Mouse (Mus musculus) erythroid progenitor cell, adult 5-6 weeks (primary cell): ENCODE data around the gene Vim. TPM values are rescaled to one million over a fixed set of nuclear protein-coding genes. Genes with fewer than 3 reads are reported as not detected.

ENCODE experiments used
- ATAC-seq: replicated peaks from 2 replicates; pipeline ENCODE4 v1.8.0; 2016; ENCODE audit warnings: moderate number of reproducible peaks, mild to moderate bottlenecking, moderate TSS enrichment, inconsistent platforms; ENCODE audit not compliant: poor library complexity, low FRiP score, severe bottlenecking
- total RNA-seq, 2 experiments: library from RNA; stranded (forward) in 1 of 2; stranded (reverse) in 1 of 2; fragments of 150-400 nt in 1 of 2; fragments of 186-747, 209-891 nt in 1 of 2; gene quantifications; 2 replicates each; pipeline versions ENCODE4 v1.2.3 to v1.2.4; 2015 to 2017; ENCODE audit warnings: low replicate concordance in 2 of 2

Vim gene
- total RNA-seq (2015; ENCODE audit: low replicate concordance) (175 and 244 TPM in 2 replicates), total RNA-seq (2017; ENCODE audit: low replicate concordance) (125 and 130 TPM in 2 replicates)

- ATAC-seq = no peak
These were observed at the start of gene Vim for GRCm38 (mm10) chr2:13573408-13574065. Vim (plus strand) TSS chr2:13573927.

DNA sequence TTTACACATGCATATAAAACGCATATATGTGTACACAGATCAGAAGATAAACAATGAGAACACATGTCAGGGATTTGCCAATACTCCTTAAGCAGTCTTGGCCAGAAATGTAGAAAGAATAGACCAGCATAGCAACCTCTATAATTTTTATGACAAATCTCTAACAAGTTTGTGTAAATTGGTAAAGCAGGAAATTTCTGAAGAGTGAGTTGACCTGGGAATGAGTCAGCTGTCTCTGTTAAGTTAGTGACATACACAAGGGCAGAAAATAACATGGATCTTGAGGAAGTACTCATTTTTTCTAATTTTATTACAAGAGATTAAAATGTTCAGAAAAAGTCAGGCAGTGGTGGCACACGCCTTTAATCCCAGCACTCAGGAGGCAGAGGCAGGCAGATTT, 47.5 kb upstream of the Vim start:
- no peak for ATAC-seq

DNA sequence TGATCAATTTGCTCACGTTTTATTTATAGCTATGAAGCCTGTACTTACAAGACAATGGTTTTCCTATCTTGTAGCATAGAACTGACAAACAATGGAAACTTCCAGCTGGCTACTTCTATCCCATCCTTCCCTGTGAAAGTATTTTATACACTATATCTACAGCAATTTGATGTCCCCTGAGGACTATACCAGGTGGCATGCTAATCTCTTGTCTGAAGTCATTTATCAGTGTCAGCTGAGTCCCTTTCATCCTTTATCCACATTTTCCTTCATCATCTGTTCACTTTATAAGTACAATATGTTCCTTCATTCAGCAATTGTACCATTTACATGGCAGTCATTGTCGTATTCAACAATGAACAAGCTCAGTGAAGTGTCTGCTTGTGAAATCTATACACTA, 46.6 kb upstream of the Vim start:
- ATAC-seq = no peak

- ATAC-seq = no peak
These were observed 46.2 kb upstream of the Vim start for GRCm38 (mm10) chr2:13527531-13527930.

GRCm38 (mm10) chr2:13529253-13529933, 44.3 kb upstream of the Vim start:
- no peak for ATAC-seq

DNA sequence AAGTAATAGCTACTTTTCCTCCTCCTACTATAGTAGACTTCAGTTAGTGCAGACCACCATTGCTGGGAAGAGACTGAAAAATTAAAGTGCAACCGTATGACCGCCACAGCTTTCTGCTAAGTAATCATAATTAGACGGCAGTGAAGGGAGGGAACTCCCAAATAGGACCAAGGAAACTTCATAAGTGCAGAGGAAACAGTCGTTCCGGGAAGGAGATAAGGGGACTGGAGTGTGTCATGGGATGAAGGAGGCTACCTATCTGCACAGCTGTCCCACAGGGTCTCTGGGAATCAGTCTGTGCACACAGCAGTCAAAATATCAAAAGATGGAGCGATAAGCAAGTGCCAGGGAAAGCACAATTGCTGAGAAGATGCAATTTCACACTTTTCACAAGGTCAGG, 43.1 kb upstream of the Vim start:
- no peak for ATAC-seq

DNA sequence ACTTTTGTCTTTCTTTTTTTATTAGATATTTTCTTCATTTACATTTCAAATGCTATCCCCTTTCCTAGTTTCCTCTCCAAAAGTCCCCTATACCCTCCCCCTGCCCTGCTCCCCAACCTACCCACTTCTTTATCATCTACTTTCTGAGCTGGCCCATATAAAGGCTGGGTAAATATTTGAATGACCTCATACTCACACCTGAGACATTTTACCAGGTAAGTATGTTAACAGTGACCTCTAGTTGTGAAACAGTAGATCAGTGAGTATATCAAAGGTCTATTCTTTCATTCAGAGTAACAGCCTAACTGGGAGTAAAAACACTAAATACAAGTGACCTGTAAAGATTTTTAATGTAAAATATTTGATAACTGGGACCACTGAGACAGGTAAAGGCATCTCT, 37.0 kb upstream of the Vim start:
- no peak for ATAC-seq

DNA sequence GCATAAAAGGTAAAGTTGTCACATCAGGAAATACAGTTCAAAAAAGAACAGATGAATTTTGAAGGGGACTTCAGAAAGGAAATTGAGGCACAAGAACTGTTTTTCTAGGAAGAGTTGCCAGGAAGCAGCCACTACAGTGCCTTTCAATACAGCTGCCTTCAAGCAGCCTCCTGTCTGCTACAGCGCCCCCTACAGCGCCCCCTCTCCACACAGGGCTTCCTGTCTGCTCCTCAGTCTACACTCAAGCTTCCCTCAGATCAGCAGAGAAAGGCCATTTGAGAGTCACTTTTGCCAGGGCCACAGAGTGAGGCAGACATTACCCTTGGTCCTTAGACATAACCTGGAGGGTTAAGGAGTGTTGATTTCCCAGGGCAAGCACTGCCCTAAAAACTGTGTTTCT, 36.0 kb upstream of the Vim start:
- ATAC-seq = peak; percentile 60

DNA sequence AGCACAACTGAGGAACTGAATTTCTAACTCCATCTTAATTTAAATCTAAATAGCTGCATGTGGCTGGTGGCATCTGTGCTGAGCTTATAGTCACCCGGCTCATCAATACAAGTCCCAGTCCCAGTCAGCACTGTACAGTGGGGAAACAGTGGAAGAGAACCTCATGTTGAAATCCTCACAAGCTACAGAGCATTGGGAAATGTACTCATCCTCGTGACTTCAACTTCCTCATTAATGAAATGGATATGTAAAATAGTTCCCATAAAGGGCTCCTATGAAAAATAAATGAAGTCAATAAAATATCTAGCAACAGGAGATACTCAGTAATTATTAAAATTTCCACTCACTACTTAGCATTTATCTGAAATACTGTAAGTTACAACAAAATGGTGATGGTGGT, 35.5 kb upstream of the Vim start:
- ATAC-seq = no peak

DNA sequence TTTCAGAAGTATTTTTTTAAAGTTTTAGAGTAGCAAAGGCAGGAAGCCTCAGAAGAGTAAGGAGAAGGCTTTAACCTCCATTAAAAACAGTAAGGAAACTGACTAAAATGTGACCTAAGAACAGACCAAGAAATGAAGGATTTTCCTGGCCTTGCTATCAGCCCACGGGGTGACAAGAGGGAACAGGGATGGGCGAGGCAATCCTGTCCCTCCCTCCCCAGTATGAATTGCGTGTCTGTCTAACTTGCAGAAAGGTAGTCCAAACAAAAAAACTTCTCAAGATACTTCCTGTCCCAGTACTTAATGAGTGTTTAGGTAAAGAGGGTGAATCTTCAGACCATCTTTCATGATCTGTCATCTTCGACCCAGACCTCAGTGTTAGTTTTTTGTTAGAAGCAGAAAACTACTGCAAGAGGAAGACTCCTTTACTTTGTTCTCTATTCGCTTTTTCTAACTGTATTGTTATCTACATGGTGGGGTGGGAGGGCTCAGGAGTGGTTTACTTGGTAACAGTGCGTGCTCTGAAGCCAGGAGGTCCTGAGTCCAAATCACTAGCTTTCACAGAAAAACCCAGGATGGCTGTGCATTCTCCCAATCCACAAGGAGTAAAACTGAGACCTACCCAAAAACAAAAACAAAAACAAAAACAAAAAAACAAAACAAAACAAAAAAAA, 34.9 kb upstream of the Vim start:
- 0 out of 2 replicates have a peak, but pooled peaks have one; percentile 54 for ATAC-seq

DNA sequence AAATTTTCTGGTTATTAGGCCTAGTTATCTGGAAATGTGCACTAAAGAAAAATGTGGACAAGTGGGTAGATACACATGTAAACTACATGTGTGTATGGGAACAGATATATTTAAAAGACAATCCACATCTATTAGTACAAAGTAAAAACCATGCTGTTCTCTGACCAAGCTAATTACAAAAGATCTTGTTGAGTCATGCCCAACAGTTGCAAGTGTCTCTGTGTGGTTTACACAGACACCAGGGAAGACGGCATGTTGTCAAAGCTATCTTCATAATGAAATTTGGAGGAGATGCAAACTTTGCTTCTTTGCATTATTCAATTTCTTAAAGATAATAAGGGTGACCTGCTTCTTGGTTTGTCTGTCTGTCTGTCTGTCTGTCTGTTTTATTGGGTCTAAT, 33.9 kb upstream of the Vim start:
- no peak for ATAC-seq

GRCm38 (mm10) chr2:13543519-13544124, 30.1 kb upstream of the Vim start:
- ATAC-seq = peak; percentile 41

DNA sequence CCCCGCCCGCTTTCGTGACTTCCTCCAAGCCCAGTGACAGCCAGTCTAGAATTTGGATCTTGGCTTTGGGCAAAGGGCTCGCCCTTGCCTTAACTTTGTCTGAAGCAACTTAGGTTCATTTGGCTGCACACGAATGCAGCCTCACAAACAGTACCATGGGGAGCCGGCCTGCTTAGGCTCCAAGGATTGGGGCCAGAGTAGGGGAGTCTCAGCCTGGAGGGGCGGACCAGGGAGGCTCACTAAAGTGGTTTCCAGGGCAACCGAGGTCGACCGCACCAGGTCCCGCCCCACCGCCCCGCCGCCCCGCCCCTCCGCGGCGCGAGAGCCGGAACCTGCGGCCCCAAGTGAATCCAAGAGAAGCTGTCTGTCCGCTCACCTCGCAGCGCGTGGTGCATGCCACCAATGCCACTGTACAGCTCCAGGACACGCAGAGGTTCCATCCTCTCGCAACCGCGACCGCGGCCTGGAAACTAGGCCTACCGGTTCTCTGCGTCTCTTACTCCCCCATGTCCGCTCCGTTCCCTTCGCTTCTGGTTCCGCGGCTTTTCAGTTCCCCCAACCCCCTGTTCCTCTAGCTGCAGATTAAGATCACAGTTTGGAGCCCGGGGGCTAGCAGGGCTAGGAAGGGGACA, 29.4 kb upstream of the Vim start, which contains the start of gene Trdmt1:
Gene Trdmt1 (minus strand): TSS at position 476 of the 632 bp plus-strand sequence.
- ATAC-seq = peak; percentile 92

GRCm38 (mm10) chr2:13548749-13549148, 25.0 kb upstream of the Vim start:
- no peak for ATAC-seq

DNA sequence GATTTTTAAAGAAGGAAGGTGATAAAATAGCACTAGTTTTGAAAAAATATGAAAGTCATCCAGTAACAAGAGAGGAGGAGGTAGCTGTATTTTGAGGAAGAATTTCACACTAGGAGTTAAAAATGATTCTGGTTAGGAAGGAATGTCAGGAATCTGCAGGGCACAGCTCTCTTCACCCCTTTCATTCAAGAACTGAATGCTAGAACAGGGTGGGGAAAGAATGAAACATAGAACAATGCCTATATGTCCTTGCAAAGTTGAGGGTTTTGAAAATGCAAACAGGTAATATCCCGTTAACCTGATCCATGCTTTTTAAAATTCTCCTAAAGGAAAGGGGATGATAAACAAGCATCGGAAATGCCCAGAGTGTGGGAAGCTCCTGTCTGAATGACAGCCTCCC, 19.8 kb upstream of the Vim start:
- no peak for ATAC-seq

DNA sequence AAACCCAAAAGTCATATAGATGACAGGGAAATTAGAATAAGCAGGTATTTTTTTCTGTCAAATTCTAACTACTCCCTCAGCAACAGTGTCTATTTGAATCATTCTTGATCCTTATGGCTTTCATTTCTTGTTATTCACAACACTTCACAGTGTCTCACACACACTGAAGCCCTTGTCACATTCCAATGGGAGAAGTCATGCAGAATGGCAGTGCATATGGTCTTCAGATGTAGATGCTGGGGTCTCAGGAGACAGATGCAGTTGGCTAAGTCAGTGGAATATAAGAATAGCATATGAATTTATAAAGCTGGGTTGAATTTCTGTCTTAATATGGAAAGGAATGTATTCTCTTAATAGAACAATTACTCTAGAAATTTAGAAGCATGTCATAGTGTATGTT, 17.5 kb upstream of the Vim start:
- ATAC-seq = no peak

- no peak for ATAC-seq
These were observed 16.3 kb upstream of the Vim start for GRCm38 (mm10) chr2:13557145-13558030.

DNA sequence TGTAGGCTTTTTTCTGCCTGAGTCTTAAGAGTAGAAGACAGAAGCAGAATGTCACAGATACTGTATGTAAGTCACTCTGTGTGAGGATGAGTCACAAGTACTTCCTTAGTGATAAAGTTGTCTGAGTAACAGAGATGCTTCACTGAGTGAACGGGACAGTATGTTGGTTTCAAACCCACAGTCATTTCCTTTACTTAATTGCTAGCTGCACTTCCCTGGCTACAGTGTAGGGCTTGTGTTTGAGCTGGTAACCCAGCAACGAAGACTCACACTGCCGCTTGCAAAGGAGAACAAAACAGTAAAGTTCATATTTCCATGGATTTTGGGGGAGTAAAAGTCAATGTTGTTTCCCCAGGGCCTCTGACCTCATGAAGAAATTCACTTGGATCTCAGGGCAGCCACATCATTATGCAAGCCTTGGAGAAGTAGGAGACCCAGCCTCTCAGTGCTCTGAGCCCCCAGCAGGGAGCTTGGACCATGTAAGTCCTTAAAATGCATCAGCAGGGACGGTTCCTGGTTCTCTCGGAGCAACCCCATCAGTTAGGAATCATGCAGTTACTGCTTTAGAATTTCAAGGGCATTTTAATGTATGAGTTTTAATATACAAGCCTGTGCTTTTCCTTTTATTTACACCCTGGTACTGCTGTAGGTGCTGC, 15.0 kb upstream of the Vim start:
- no peak for ATAC-seq

GRCm38 (mm10) chr2:13559303-13559702, 14.4 kb upstream of the Vim start:
- no peak for ATAC-seq
